Mouse (Mus musculus): ENCODE data around the gene Rnf24. TPM values are rescaled to one million over a fixed set of nuclear protein-coding genes. Genes with fewer than 3 reads are reported as not detected.

Rnf24 gene
- 2.4 TPM for total RNA-seq (2023)

GRCm38 (mm10) chr2:131352747-131353563, at the start of gene Rnf24:
Gene Rnf24, minus strand, starts transcription at chr2:131352892.

GRCm38 (mm10) chr2:131262213-131262672, 90.4 kb downstream of the Rnf24 start, which contains the start of gene Pank2:
Gene Pank2, plus strand, starts transcription at chr2:131262495.

Other genes with a start within 250 kb of the Rnf24 start
- not detected for gene Hspa12b, start 225.6 kb downstream of the Rnf24 start, total RNA-seq (2023)
- not detected for gene Gm11037, start 219.4 kb downstream of the Rnf24 start, total RNA-seq (2023)
- gene 1700037H04Rik, start 192.8 kb downstream of the Rnf24 start, total RNA-seq (2023): 20.0 TPM
- gene Cenpb, start 172.8 kb downstream of the Rnf24 start, total RNA-seq (2023): 17.9 TPM
- gene Cdc25b, start 165.9 kb downstream of the Rnf24 start, total RNA-seq (2023): 44.2 TPM
- gene Spef1, start 165.6 kb downstream of the Rnf24 start, total RNA-seq (2023): 1.4 TPM
- gene Ap5s1, start 145.8 kb downstream of the Rnf24 start, total RNA-seq (2023): 7.6 TPM
- gene Mavs, start 118.8 kb downstream of the Rnf24 start, total RNA-seq (2023): 15.9 TPM
- 60.4 TPM for gene Pank2, start 90.4 kb downstream of the Rnf24 start, total RNA-seq (2023)
- 26.7 TPM for gene Smox, start 138.6 kb upstream of the Rnf24 start, total RNA-seq (2023)
- not detected for gene Adra1d, start 209.4 kb upstream of the Rnf24 start, total RNA-seq (2023)